Mouse (Mus musculus) activated CD4-positive, CD25-positive, alpha-beta regulatory T cell, adult 4 months (primary cell): ENCODE measurements around the gene Krt82. TPM values are rescaled to one million over a fixed set of nuclear protein-coding genes. Genes with fewer than 3 reads are reported as not detected.

ENCODE experiments used
- ATAC-seq: one replicate; pipeline ENCODE4 v1.8.0; 2017
- polyA plus RNA-seq, 2 experiments: library from polyadenylated mRNA; unstranded; fragments of 100-300 nt; shearing (Covaris generic); gene quantifications; one replicate each; pipeline ENCODE4 v1.2.1; 2017

The Krt82 gene
- polyA plus RNA-seq, 2 experiments from 2014 or later, result not detected

DNA sequence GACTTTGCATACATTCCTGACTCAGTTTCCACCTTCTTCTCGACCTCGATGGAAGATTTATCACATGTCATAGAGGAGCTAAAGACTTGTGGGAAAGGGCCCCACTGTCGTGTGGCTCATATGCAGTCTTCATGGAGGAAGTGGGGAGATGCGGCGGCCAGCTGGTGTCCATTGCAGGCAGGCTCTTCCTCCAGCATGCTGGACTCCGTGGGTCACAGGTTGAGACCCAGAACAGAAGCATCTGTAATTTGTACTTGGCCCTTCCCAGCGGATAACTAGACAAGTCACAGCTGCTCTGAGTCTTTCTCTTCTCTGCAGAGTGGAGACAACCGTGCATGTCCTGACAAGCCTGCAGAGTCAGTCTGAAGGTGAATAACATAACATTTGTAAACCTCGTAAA is 42.2 kb downstream of the Krt82 start:
- ATAC-seq, result no peak

DNA sequence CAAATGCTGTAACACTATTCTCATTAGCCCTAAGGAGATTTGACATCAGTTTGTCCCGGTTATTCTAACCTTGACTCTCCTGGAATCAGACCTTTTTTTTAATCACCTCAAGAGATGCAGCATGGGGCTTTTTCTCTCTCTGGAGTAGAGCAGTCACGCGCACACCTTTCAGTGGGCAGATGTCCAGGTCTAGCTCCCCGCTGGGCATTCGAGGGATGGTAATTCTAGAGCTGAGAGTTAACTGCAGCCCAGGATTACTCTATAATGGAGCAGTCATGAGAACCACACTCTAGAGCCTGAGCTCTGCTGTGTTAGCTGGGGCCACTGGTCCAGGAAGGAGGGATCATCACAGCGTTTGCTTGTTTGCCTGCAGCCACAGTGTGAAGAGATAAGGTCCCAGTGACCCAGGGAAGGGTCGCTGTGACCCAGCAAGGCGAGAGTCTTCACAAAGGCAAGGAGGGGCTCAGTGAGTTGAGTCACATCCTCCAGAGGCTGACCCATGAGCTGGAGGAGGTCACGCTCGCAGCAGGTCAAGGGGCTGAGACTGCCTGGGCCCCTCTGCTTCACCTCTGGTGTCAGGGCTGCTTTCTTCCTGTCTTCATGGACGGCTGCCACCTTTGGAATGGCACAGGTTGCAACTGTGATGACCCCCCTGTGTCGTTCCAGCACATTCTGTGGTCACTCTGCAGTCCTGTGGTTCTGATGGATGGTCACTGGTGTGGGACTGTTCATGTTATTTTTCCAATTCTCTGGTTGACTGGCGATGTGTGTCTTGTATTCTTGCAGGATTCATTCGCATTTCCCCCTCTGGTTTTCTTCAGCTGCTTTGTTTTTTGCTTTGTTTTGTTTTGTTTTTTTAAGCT is 43.3 kb downstream of the Krt82 start:
- ATAC-seq, result no peak

DNA sequence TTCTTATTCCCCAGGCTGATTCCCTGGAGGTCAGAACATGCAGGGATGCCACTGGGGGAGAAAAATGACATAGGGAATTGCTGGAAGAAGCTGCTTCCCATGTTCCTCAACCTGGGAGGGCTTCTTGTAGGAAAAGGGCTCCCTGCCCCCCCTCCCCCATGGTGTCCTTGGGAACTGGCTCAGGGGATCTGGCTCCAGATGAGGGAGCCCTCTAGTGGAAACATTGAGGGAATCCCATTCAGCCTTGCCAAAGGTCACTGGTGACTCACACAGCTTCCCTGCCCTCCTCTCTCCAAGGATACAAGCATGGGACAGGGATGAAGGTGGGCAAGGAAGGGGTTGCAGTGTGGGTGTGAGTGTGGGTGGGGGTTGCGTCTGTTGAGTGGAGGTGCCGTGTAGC is 53.3 kb downstream of the Krt82 start:
- no peak for ATAC-seq

DNA sequence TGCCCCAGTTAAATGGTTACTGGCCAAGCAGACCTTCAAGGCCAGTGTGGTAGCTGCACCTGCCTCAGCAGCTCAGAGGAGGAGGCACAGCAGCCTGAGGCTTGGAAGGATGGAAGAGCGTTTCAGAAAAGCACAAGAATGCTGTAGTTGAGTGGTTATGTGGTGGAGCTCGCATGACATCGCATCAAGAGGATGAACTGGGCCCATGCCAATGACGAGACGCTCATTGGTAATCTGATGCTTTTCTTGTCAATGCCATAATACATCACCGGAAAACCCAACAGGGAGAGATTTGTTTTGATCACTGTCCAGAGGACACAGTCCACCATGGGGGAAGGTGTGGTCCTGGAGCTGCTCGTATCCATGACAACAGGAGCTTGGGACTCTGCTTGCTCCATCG is 55.2 kb downstream of the Krt82 start:
- no peak for ATAC-seq

DNA sequence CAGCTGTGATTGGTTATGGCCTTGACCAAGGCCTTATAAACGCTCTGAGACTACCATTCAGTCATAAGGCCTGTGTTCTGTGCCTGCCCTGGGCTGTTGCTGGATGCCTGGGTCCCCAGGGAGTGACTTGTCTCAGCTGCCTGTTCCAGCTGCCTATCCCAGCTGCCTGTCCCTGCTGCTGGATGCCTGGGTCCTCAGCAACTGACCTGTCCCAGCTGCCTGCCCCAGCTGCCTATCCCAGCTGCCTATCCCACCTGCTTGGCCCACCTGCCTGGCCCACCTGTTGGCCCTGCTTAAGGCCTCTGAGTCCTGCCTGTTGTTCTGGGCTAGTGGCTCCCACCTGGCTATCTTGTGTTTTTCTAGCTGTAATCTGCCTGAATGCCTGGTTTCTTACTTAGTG is 56.3 kb downstream of the Krt82 start:
- ATAC-seq, result no peak

DNA sequence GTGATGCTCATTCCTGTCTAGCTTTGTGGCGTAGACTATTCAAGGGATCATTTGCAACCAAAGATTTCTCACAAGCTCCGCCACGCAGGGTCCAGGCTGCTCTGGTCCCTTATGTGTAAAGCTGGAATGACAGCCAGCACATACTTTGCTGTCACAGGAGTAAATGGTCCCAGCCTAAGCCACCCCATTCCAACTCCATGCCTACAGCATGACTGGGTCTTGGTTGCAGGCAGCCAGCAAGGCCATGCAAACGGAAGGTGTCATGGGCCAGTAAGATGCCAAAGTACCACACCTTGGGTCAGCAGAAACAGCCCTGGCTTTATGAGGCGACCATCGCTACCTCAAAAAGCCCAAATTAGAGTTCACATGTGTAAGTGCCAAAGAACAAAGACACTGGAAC is 56.8 kb downstream of the Krt82 start:
- ATAC-seq, result no peak

DNA sequence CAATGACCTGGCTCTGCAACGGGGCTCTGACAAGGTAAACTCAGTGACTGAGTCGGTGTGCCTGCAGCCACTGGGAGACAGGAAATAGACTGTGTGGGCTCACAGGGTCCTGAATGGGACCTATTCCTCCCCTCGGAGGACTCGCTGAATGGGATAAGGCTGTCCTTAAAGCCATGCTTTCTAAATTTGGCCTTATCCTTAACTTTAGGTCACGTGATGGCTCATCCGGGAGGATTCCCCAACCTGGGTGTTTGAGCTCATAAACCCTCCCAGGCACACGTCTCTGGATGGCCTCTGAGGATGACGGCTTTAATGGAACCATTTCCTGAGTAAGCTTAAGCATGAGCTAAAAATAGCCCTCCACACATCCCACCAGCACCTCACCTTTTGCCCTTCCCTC is 57.7 kb downstream of the Krt82 start:
- ATAC-seq, result no peak

DNA sequence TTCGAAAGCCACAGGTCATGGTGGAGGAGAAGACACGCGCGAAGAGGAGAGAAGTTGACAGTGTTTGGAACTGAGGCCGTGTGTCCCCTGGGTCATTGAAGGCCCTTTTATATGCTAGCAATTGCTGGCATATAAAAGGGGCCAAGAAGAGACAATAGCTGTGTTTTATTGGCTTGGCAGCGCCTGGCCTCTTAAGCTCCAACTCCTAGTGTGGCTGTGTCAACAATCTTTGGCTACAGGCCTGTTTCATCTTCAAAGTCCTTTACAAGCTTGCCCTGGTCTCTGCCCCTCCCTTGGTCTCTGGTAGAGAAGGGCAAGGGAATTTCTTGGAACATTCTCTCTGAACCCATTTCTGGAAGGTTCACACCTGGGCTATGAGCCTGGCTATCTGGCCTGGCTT is 59.0 kb downstream of the Krt82 start, which contains the start of gene Krt83:
Krt83 (minus strand) TSS at position 82 of the 400 bp plus-strand sequence.
- no peak for ATAC-seq

Other genes with a start within 250 kb of the Krt82 start
- not detected for gene Krt80, start 180.5 kb downstream of the Krt82 start, polyA plus RNA-seq
- not detected for gene Krt7, start 139.6 kb downstream of the Krt82 start, polyA plus RNA-seq
- gene Krt87, start 111.9 kb downstream of the Krt82 start, polyA plus RNA-seq, result 1 to 10 TPM in 1 of 2 experiments, under 1 TPM in 1; 0.50 to 1.4 TPM
- not detected for gene Krt88, start 102.9 kb downstream of the Krt82 start, polyA plus RNA-seq
- not detected for gene Krt81, start 86.9 kb downstream of the Krt82 start, polyA plus RNA-seq
- gene Krt86, start 77.2 kb downstream of the Krt82 start, polyA plus RNA-seq, result not detected
- 1 to 10 TPM; 5.8 to 6.6 TPM for gene Krt83, start 59.2 kb downstream of the Krt82 start, polyA plus RNA-seq
- not detected for gene Gm49425, start 33.4 kb downstream of the Krt82 start, polyA plus RNA-seq
- gene Krt84, start 17.8 kb downstream of the Krt82 start, polyA plus RNA-seq, result not detected
- gene Krt90, start 12.3 kb upstream of the Krt82 start, polyA plus RNA-seq, result not detected
- under 1 TPM in 1 of 2 experiments, not detected in 1; 0.17 TPM for gene Krt75, start 23.2 kb upstream of the Krt82 start, polyA plus RNA-seq
- not detected for gene Gm5414, start 77.5 kb upstream of the Krt82 start, polyA plus RNA-seq
- not detected for gene Gm5478, start 96.7 kb upstream of the Krt82 start, polyA plus RNA-seq
- gene Krt6b, start 129.6 kb upstream of the Krt82 start, polyA plus RNA-seq, result under 1 TPM in 1 of 2 experiments, not detected in 1; 0.24 TPM
- gene Krt6a, start 143.6 kb upstream of the Krt82 start, polyA plus RNA-seq, result not detected
- not detected for gene Krt5, start 162.2 kb upstream of the Krt82 start, polyA plus RNA-seq
- gene Krt71, start 192.4 kb upstream of the Krt82 start, polyA plus RNA-seq, result not detected
- gene Krt72, start 235.8 kb upstream of the Krt82 start, polyA plus RNA-seq, result not detected